Mouse (Mus musculus): Measurements from ENCODE around the gene Gm15127. TPM values are rescaled to one million over a fixed set of nuclear protein-coding genes. Genes with fewer than 3 reads are reported as not detected.
"Not testable (repeated sequence)": the region's sequence is repeated elsewhere in the genome, so short reads cannot be mapped to it uniquely, and the experiment has no call there.

Gene Gm15127
- total RNA-seq (2012; rRNA removed), result 0.27 TPM in 1 of 2 replicates, not detected in the other

DNA sequence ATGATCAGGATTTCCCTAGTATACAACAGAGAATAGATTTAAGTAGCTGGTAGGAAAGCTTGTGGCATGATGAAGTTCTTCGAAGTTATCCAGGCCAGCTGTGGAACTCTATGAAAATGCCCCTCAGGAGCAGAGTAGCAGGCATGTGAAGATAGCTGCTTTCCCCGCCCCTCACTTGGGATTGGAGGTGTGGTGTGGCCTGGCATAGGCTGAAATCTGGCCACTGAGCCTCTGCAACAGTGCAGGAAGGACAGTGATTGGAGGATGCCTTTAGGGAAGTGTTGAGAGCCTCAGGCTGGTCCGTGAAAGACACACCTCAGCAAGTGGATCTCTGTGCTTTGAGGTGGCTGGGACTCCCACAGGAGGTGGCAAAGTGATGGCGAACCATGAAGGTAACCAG, at the start of gene Gm15127:
Gm15127 (plus strand) TSS at position 301 of the 400 bp plus-strand sequence.
- H3K36me3 ChIP-seq (ENCODE audit: control insufficient read depth, insufficient read depth, low read length, poor library complexity, severe bottlenecking); DNase-seq (ENCODE audit: low read depth, low spot score): not testable (repeated sequence)

DNA sequence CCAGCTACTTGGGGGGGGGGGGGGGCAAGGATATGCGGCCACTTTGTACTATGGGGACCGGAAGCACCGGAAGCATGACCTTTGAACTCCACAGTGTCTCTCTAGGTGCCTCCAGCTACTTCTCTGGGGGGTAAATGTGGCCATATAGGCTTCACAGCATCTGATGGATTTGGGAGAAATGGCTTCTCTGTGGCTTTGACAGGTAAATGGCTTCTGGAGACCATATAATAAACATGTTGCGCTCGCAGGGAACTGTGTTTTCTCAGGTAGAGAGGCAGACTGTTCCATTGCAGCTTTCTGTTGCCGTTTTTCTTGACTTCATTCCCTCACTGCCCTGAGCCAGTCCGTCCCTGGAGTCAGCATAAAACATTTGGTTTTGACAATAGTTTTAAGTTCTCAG, 48.3 kb upstream of the Gm15127 start, which contains the start of gene Gm8334:
Gm8334 (minus strand) TSS at position 101 of the 400 bp plus-strand sequence.
- H3K9ac ChIP-seq (ENCODE audit: insufficient read depth, low read depth, low read length, poor library complexity, severe bottlenecking); H3K9me3 ChIP-seq (ENCODE audit: control insufficient read depth, insufficient read depth, low read depth, low read length); H3K4me1 ChIP-seq (ENCODE audit: control insufficient read depth in 2 of 2, insufficient read depth in 2 of 2, low read length in 2 of 2, poor library complexity in 1 of 2); H3K36me3 ChIP-seq (ENCODE audit: control insufficient read depth, insufficient read depth, low read length, poor library complexity, severe bottlenecking); H3K27ac ChIP-seq (ENCODE audit: insufficient read depth, low read depth, low read length, poor library complexity, severe bottlenecking); in situ Hi-C loops (cut with MboI; ENCODE audit: low sequenced_read_pairs in 2 of 2, unreplicated experiment in 2 of 2); H3K4me3 ChIP-seq (ENCODE audit: insufficient read depth in 1 of 2, low read depth in 1 of 2, low read length in 2 of 2, poor library complexity in 1 of 2, severe bottlenecking in 1 of 2); DNase-seq (ENCODE audit: low read depth, low spot score): not testable (repeated sequence)

More for the DNA sequence above, at the start of gene Gm15127:
- H3K4me1 ChIP-seq (ENCODE audit: control insufficient read depth in 2 of 2, insufficient read depth in 2 of 2, low read length in 2 of 2, poor library complexity in 1 of 2); in situ Hi-C loops (cut with MboI; ENCODE audit: low sequenced_read_pairs in 2 of 2, unreplicated experiment in 2 of 2); H3K9ac ChIP-seq (ENCODE audit: insufficient read depth, low read depth, low read length, poor library complexity, severe bottlenecking); H3K9me3 ChIP-seq (ENCODE audit: control insufficient read depth, insufficient read depth, low read depth, low read length); H3K4me3 ChIP-seq (ENCODE audit: insufficient read depth in 1 of 2, low read depth in 1 of 2, low read length in 2 of 2, poor library complexity in 1 of 2, severe bottlenecking in 1 of 2); H3K27ac ChIP-seq (ENCODE audit: insufficient read depth, low read depth, low read length, poor library complexity, severe bottlenecking): not testable (repeated sequence)

- H3K4me3 ChIP-seq (ENCODE audit: insufficient read depth in 1 of 2, low read depth in 1 of 2, low read length in 2 of 2, poor library complexity in 1 of 2, severe bottlenecking in 1 of 2); H3K9me3 ChIP-seq (ENCODE audit: control insufficient read depth, insufficient read depth, low read depth, low read length); in situ Hi-C loops (cut with MboI; ENCODE audit: low sequenced_read_pairs in 2 of 2, unreplicated experiment in 2 of 2); H3K9ac ChIP-seq (ENCODE audit: insufficient read depth, low read depth, low read length, poor library complexity, severe bottlenecking); H3K36me3 ChIP-seq (ENCODE audit: control insufficient read depth, insufficient read depth, low read length, poor library complexity, severe bottlenecking); H3K27ac ChIP-seq (ENCODE audit: insufficient read depth, low read depth, low read length, poor library complexity, severe bottlenecking); H3K4me1 ChIP-seq (ENCODE audit: control insufficient read depth in 2 of 2, insufficient read depth in 2 of 2, low read length in 2 of 2, poor library complexity in 1 of 2); DNase-seq (ENCODE audit: low read depth, low spot score): not testable (repeated sequence)
Measured at GRCm38 (mm10) chrX:148676290-148676689, 12.9 kb downstream of the Gm15127 start.

Other genes starting within 250 kb of the Gm15127 start
- not detected in 2 replicates for gene Gm15114, start 174.6 kb upstream of the Gm15127 start, total RNA-seq (2012; rRNA removed)
- gene Gm8334, start 48.4 kb upstream of the Gm15127 start, total RNA-seq (2012; rRNA removed), result not detected in 2 replicates
- 0.21 TPM in 1 of 2 replicates, not detected in the other for gene Luzp4, start 194.0 kb downstream of the Gm15127 start, total RNA-seq (2012; rRNA removed)